Mouse (Mus musculus) ES-Bruce4 (cell line): ENCODE measurements around the gene Fosb. TPM values are rescaled to one million over a fixed set of nuclear protein-coding genes. Genes with fewer than 3 reads are reported as not detected.

ENCODE experiments used
- H3K27ac ChIP-seq: 2 replicates; pipeline ENCODE4 v1.5.1; 2012; ENCODE audit warnings: low read length, inconsistent platforms; ENCODE audit not compliant: insufficient read depth
- H3K27me3 ChIP-seq: 2 replicates; pipeline ENCODE4 v1.6.1; 2012; ENCODE audit warnings: mild to moderate bottlenecking, low read length, inconsistent platforms; ENCODE audit not compliant: control insufficient read depth, poor library complexity, insufficient read depth, severe bottlenecking
- H3K36me3 ChIP-seq: 2 replicates; pipeline ENCODE4 v1.6.1; 2012; ENCODE audit warnings: inconsistent platforms, mild to moderate bottlenecking, low read length, moderate library complexity; ENCODE audit not compliant: control insufficient read depth, poor library complexity, insufficient read depth, severe bottlenecking
- H3K4me1 ChIP-seq: one replicate; pipeline ENCODE4 v1.8.1; 2011; ENCODE audit warnings: low read length; ENCODE audit not compliant: control insufficient read depth, insufficient read depth
- H3K4me3 ChIP-seq: 2 replicates; pipeline ENCODE4 v1.5.1; 2011; ENCODE audit warnings: low read depth, mild to moderate bottlenecking, low read length
- H3K9ac ChIP-seq: 2 replicates; pipeline ENCODE4 v1.6.1; 2012; ENCODE audit warnings: low read depth, mild to moderate bottlenecking, inconsistent platforms; ENCODE audit not compliant: poor library complexity, severe bottlenecking
- H3K9me3 ChIP-seq: replicated peaks from 2 replicates; pipeline ENCODE4 v1.6.1; 2012; ENCODE audit warnings: mild to moderate bottlenecking, low read length, inconsistent platforms; ENCODE audit not compliant: control insufficient read depth, poor library complexity, insufficient read depth, severe bottlenecking
- CTCF ChIP-seq: IDR thresholded peaks from one replicate; pipeline ENCODE4 v1.8.1; 2011; ENCODE audit warnings: low read depth, low read length
- EP300 ChIP-seq: IDR thresholded peaks from 2 replicates; pipeline ENCODE4 v1.6.1; 2011; ENCODE audit warnings: low read depth, low read length; ENCODE audit not compliant: insufficient read depth
- POLR2A ChIP-seq: IDR thresholded peaks from one replicate; pipeline ENCODE4 v1.8.1; 2011; ENCODE audit warnings: low read length; ENCODE audit not compliant: insufficient read depth
- polyA plus RNA-seq: library from polyadenylated mRNA; stranded (reverse); fragments of >200 nt; gene quantifications from 2 replicates; pipeline ENCODE4 v1.2.4, GENCODE M21; 2011; ENCODE audit warnings: low read depth; ENCODE audit not compliant: missing spikeins, insufficient read depth, insufficient read length

Fosb gene
- polyA plus RNA-seq, 1 experiment: 1.1 TPM

- TF ChIP-seq POLR2A: no peak
- no peak for TF ChIP-seq EP300
- TF ChIP-seq CTCF: no peak
- no peaks in the 10 kb centered on the region for H3K36me3 ChIP-seq
- H3K27me3 ChIP-seq: peaks cover 5% of the 10 kb centered on the region
- no peaks in the 10 kb centered on the region for H3K9me3 ChIP-seq
- H3K9ac ChIP-seq: no peak overlapping the region
- H3K4me1 ChIP-seq: no peaks in the 10 kb centered on the region
- H3K4me3 ChIP-seq: no peak overlapping the region
- no peak overlapping the region for H3K27ac ChIP-seq
Observed at GRCm38 (mm10) chr7:19337122-19337521, 27.3 kb upstream of the Fosb start.

- TF ChIP-seq CTCF (no peak), POLR2A (peak; percentile 31), EP300 (no peak)
- Histone ChIP-seq H3K36me3 (no peaks in the 10 kb centered on the region), H3K9me3 (no peaks in the 10 kb centered on the region), H3K4me1 (no peaks in the 10 kb centered on the region), H3K27me3 (peaks cover 5% of the 10 kb centered on the region), H3K27ac (no peak overlapping the region), H3K9ac (no peak overlapping the region), H3K4me3 (no peak overlapping the region)
Observed at GRCm38 (mm10) chr7:19335583-19335982, 25.7 kb upstream of the Fosb start.

- H3K27ac ChIP-seq: no peak overlapping the region
- peak overlapping the region; percentile 74 for H3K4me3 ChIP-seq
- H3K9me3 ChIP-seq: no peaks in the 10 kb centered on the region
- H3K4me1 ChIP-seq: no peaks in the 10 kb centered on the region
- TF ChIP-seq EP300: no peak
- no peak for TF ChIP-seq CTCF
- TF ChIP-seq POLR2A: no peak
- H3K9ac ChIP-seq: peak overlapping the region; percentile 74
- no peaks in the 10 kb centered on the region for H3K36me3 ChIP-seq
- peaks cover 5% of the 10 kb centered on the region for H3K27me3 ChIP-seq
Observed at GRCm38 (mm10) chr7:19332709-19333352, 23.0 kb upstream of the Fosb start.

DNA sequence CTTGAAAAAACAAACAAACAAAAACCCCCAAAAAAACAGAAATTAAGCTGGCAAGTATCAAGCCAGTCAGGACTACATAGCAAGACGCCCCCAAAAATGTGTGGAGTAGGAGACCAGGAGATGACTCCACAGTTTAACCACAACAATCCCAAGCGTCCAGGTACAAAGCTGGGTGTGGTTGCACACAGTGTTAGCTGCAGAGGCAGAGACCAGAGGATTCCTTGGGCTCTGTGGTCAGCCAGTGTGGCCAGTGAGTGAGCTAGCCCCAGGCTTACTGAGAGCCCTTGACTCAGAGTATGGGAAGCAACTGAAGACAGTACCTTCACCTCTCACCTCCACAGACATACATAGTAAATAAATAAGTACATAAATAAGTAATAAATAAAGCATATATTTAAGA lies 22.1 kb upstream of the Fosb start:
- no peak overlapping the region for H3K27ac ChIP-seq
- H3K4me3 ChIP-seq: no peak overlapping the region
- H3K36me3 ChIP-seq: no peaks in the 10 kb centered on the region
- TF ChIP-seq CTCF: no peak
- no peak for TF ChIP-seq POLR2A
- no peak for TF ChIP-seq EP300
- H3K9me3 ChIP-seq: no peaks in the 10 kb centered on the region
- H3K9ac ChIP-seq: no peak overlapping the region
- peaks cover 5% of the 10 kb centered on the region for H3K27me3 ChIP-seq
- H3K4me1 ChIP-seq: no peaks in the 10 kb centered on the region

- no peak overlapping the region for H3K9ac ChIP-seq
- TF ChIP-seq CTCF: no peak
- no peak for TF ChIP-seq POLR2A
- TF ChIP-seq EP300: no peak
- peaks cover 5% of the 10 kb centered on the region for H3K27me3 ChIP-seq
- no peaks in the 10 kb centered on the region for H3K4me1 ChIP-seq
- H3K9me3 ChIP-seq: no peaks in the 10 kb centered on the region
- no peak overlapping the region for H3K4me3 ChIP-seq
- no peak overlapping the region for H3K27ac ChIP-seq
- no peaks in the 10 kb centered on the region for H3K36me3 ChIP-seq
Observed at GRCm38 (mm10) chr7:19328425-19328824, 18.6 kb upstream of the Fosb start.

GRCm38 (mm10) chr7:19327782-19328181 lies 17.9 kb upstream of the Fosb start:
- Histone ChIP-seq H3K36me3 (no peaks in the 10 kb centered on the region), H3K27ac (no peak overlapping the region), H3K4me1 (no peaks in the 10 kb centered on the region), H3K9me3 (no peaks in the 10 kb centered on the region), H3K4me3 (no peak overlapping the region), H3K27me3 (peaks cover 5% of the 10 kb centered on the region), H3K9ac (no peak overlapping the region)
- no peak for TF ChIP-seq CTCF
- TF ChIP-seq EP300: no peak
- TF ChIP-seq POLR2A: no peak
